Mouse (Mus musculus): ENCODE data around the gene Kin. TPM values are rescaled to one million over a fixed set of nuclear protein-coding genes. Genes with fewer than 3 reads are reported as not detected.

Gene Kin
- total RNA-seq (2022) = 1 to 10 TPM; 4.8 to 5.2 (median 4.9) TPM

GRCm38 (mm10) chr2:10080310-10081010 is at the start of gene Kin, which contains the start of gene Atp5c1:
TSS of gene Kin (plus strand) at chr2:10080593.
TSS of gene Atp5c1 (minus strand) at chr2:10080510.
- DNase-seq (ENCODE audit: low spot score in 2 of 2) = peak; percentile 93 to 95

GRCm38 (mm10) chr2:10033684-10034083 is 46.7 kb upstream of the Kin start:
- DNase-seq (ENCODE audit: low spot score in 2 of 2) = no peak

GRCm38 (mm10) chr2:10034976-10035375 is 45.4 kb upstream of the Kin start:
- DNase-seq (ENCODE audit: low spot score in 2 of 2) = no peak

GRCm38 (mm10) chr2:10047758-10048436 is 32.5 kb upstream of the Kin start:
- peak in 1 of 2 experiments; percentile 3 for DNase-seq (ENCODE audit: low spot score in 2 of 2)

- DNase-seq (ENCODE audit: low spot score in 2 of 2) = peak; percentile 86 to 91
Observed at GRCm38 (mm10) chr2:10048461-10048860, 31.9 kb upstream of the Kin start, which contains the start of gene Taf3. TSS of gene Taf3 (minus strand) at chr2:10048596.

- DNase-seq (ENCODE audit: low spot score in 2 of 2) = no peak
Observed at GRCm38 (mm10) chr2:10049456-10049855, 30.9 kb upstream of the Kin start.

GRCm38 (mm10) chr2:10050878-10051277 is 29.5 kb upstream of the Kin start:
- DNase-seq (ENCODE audit: low spot score in 2 of 2) = no peak

GRCm38 (mm10) chr2:10051996-10052395 is 28.4 kb upstream of the Kin start:
- DNase-seq (ENCODE audit: low spot score in 2 of 2) = no peak

- no peak for DNase-seq (ENCODE audit: low spot score in 2 of 2)
Observed at GRCm38 (mm10) chr2:10058836-10059235, 21.6 kb upstream of the Kin start.

GRCm38 (mm10) chr2:10071751-10072150 is 8.6 kb upstream of the Kin start:
- DNase-seq (ENCODE audit: low spot score in 2 of 2) = no peak

GRCm38 (mm10) chr2:10074470-10074869 is 5.9 kb upstream of the Kin start:
- DNase-seq (ENCODE audit: low spot score in 2 of 2) = no peak

GRCm38 (mm10) chr2:10076675-10077074 is 3.7 kb upstream of the Kin start:
- DNase-seq (ENCODE audit: low spot score in 2 of 2) = no peak

GRCm38 (mm10) chr2:10079745-10080309 is 566 bp upstream of the Kin start:
- DNase-seq (ENCODE audit: low spot score in 2 of 2) = no peak

GRCm38 (mm10) chr2:10081453-10082080 is 1.2 kb downstream of the Kin start:
- DNase-seq (ENCODE audit: low spot score in 2 of 2) = no peak

GRCm38 (mm10) chr2:10082737-10083136 is 2.3 kb downstream of the Kin start:
- no peak for DNase-seq (ENCODE audit: low spot score in 2 of 2)

- DNase-seq (ENCODE audit: low spot score in 2 of 2) = no peak
Observed at GRCm38 (mm10) chr2:10087256-10087850, 7.0 kb downstream of the Kin start.

- DNase-seq (ENCODE audit: low spot score in 2 of 2) = no peak
Observed at GRCm38 (mm10) chr2:10094327-10095100, 14.1 kb downstream of the Kin start.

- no peak for DNase-seq (ENCODE audit: low spot score in 2 of 2)
Observed at GRCm38 (mm10) chr2:10098598-10099215, 18.3 kb downstream of the Kin start.

- DNase-seq (ENCODE audit: low spot score in 2 of 2) = no peak
Observed at GRCm38 (mm10) chr2:10100471-10100870, 20.1 kb downstream of the Kin start.

- no peak for DNase-seq (ENCODE audit: low spot score in 2 of 2)
Observed at GRCm38 (mm10) chr2:10101180-10101579, 20.8 kb downstream of the Kin start.
